Mouse (Mus musculus) lung, adult 18-20 months (tissue): ENCODE measurements around the gene Ubn2.
A peak's percentile ranks its signal among the peaks of the same experiment; 100 is the strongest.
"Not testable (repeated sequence)": the region's sequence is repeated elsewhere in the genome, so short reads cannot be mapped to it uniquely, and the experiment has no call there.

Experiments used
- DNase-seq, 2 experiments: peaks; one replicate each; pipeline ENCODE4 v3.0.0; 2022; ENCODE audit warnings: mixed read lengths in 2 of 2

Ubn2 gene

GRCm38 (mm10) chr6:38534640-38535365 is 101.1 kb downstream of the Ubn2 start:
- DNase-seq = peak; percentile 96 to 98

DNA sequence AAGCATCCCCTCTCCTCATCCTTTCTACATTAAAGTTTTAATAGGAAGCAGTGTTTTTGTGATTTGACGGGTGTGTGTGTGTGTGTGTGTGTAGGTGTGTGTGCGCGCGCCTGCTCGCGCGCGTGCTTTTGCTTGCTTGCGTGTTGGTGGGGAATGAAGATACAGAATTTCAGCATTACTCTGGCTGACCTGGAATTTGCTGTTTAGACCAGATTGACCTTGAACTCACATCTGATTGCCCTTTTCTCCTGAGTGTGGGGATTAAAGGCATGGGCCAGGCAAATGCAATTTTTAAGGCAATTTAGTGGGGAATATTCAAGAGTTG is 101.6 kb downstream of the Ubn2 start:
- DNase-seq = no peak

DNA sequence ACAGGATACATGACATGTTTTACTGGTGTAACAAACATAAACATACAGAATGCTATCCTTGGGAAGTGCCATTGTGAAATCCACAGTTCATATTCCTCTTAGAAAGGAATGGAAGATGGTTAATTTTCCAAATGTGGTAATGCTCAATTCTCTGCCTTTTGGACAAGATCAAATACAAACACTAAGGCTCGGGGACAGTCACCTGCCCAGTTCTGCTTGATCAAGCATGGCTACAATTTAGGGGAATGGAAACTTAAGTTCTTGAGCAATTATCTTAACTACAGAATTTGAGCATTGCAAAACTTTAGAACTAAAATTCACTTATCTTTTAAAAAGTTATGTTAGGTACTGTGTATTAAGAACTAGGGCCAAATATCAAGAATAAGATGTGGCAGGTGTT is 102.0 kb downstream of the Ubn2 start:
- no peak for DNase-seq

- DNase-seq = not testable (repeated sequence)
These were observed 110.4 kb downstream of the Ubn2 start for GRCm38 (mm10) chr6:38544141-38544540.

- DNase-seq = not testable (repeated sequence)
These were observed 113.3 kb downstream of the Ubn2 start for GRCm38 (mm10) chr6:38547005-38547404.

DNA sequence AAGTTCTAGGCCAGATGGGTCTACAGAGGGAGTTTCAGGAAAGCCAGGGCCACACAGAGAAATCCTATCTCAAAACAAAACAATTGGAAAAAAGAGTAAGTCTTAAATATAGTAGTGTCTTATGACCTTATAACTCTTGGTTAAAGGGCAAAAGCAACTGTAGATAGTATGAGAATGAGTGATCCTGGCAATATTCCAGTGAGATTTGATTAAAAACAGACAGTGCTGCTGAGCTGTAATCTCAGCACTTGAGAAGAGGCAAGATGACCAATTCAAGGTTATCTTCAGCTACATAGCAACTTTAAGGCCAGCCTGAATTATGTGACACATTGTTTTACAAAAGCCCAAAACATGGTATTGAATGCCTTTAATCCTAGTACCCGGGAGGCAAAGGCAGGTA is 114.0 kb downstream of the Ubn2 start:
- DNase-seq = no peak

DNA sequence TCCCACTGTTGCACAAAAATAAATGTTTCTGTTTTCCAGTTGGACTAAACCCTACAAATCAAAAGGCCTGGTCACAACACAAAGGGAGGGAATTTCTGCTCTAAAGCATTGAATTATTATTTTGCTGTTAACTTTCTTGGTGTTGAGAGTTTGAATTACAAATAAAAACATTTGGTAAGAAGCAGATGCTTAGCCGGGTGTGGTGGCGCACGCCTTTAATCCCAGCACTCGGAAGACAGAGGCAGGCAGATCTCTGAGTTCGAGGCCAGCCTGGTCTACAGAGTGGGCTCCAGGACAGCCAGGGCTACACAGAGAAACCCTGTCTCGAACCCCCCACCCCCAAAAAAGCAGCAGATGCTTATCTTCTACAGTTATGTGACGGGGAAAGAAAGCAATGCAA is 114.8 kb downstream of the Ubn2 start:
- DNase-seq = not testable (repeated sequence)

DNA sequence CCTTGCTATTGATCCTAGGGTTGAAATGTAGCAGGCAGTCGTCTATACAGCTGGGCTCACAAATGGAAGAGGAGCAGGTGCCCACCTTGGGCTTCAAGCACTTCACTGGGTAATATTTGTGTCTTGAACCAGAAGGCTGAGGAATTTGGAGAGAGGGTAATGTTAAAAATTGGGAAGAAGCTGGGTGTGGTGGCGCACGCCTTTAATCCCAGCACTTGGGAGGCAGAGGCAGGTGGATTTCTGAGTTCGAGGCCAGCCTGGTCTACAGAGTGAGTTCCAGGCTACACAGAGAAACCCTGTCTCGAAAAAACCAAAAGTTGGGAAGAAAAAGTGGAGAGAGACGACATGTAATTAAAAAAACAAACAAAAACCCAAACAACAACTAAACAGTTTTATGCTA is 116.1 kb downstream of the Ubn2 start:
- DNase-seq = not testable (repeated sequence)

DNA sequence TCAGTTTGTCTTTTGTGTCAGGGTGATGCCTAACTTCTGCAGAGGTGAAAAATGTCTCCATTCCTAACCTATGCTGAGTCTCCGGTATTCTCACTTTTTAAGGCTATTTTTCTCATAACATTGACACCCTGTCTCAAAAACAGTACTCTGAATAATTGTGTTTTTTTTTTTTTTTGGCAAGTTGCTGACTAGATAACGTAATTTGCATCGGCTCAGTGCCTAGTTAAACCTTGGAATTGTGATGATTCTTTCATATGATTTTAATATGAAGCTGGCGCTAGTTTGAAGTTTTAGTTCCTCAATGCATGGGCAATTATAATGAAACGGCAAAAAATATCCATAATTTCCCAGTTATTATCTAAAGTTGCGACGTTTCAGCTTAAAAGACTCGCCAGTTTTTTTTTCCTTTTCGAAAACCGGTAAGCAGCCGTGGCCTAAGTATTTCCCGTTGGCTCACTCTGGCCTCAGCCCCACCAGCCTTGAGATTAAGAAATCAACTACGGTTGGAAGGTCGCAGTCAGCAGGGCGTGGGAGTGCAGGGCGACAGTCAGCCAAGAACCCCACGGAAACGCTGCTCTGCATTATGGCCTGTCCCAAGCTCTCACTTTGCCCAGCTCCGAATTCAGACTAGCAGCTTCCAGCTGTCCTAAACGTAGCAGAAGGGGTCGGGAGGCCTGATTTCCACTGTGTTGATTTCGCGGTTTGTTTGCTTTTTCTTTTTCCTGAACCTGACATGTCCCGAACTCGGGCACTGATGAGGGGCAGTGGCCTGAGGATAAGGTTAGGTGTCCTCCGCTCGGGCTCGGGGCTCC is 116.7 kb downstream of the Ubn2 start:
- DNase-seq = peak; percentile 83 to 87

GRCm38 (mm10) chr6:38551062-38551988 is 117.6 kb downstream of the Ubn2 start, which contains the start of gene Luc7l2:
Gene Luc7l2 (plus strand): TSS chr6:38551334.
- peak; percentile 96 to 97 for DNase-seq

- peak; percentile 99 for DNase-seq
These were observed 118.4 kb downstream of the Ubn2 start for GRCm38 (mm10) chr6:38551989-38552635.

GRCm38 (mm10) chr6:38552636-38553000 is 118.9 kb downstream of the Ubn2 start:
- no peak for DNase-seq
